Mouse (Mus musculus) thymus, adult 2 months (tissue): ENCODE data around the gene Traf2.

Experiments used
- CTCF ChIP-seq: fragments of 200-500 bp; IDR thresholded peaks from 2 replicates; pipeline ENCODE4 v1.5.1; 2012; ENCODE audit warnings: mild to moderate bottlenecking, control low read depth, low read length, moderate library complexity, borderline replicate concordance; ENCODE audit not compliant: control insufficient read depth, poor library complexity, insufficient read depth; ENCODE audit errors: extremely low read depth
- POLR2A ChIP-seq: fragments of 200-500 bp; IDR thresholded peaks from 2 replicates; pipeline ENCODE4 v1.6.1; 2012; ENCODE audit warnings: mild to moderate bottlenecking, low read length, control low read depth, moderate library complexity; ENCODE audit not compliant: control insufficient read depth, poor library complexity, insufficient read depth; ENCODE audit errors: extremely low read depth

- TF ChIP-seq POLR2A (no peak), CTCF (no peak)
Observed at GRCm38 (mm10) chr2:25584856-25585255, 38.1 kb upstream of the Traf2 start.
